Mouse (Mus musculus) embryonic facial prominence, embryonic 13.5 days (tissue): ENCODE data around the gene Gm45062. TPM values are rescaled to one million over a fixed set of nuclear protein-coding genes. Genes with fewer than 3 reads are reported as not detected.

Source experiments
- ATAC-seq: fragments of 200-750 bp; cut with Nextera tagmentation; 2 replicates; pipeline ENCODE4 v1.8.0; 2017; ENCODE audit warnings: low read depth; ENCODE audit not compliant: insufficient number of reproducible peaks, insufficient read depth, low FRiP score, low TSS enrichment
- H3K27ac ChIP-seq: fragments of 300-500 bp; sonication (generic); 2 replicates; pipeline ENCODE4 v1.5.1; 2015; ENCODE audit warnings: moderate library complexity, mild to moderate bottlenecking, inconsistent platforms
- H3K27me3 ChIP-seq: fragments of 300-500 bp; sonication (generic); 2 replicates; pipeline ENCODE4 v1.6.1; 2015; ENCODE audit warnings: mild to moderate bottlenecking, inconsistent platforms
- H3K36me3 ChIP-seq: fragments of 300-500 bp; sonication (generic); 2 replicates; pipeline ENCODE4 v1.6.1; 2015; ENCODE audit warnings: mild to moderate bottlenecking, inconsistent platforms
- H3K4me1 ChIP-seq: fragments of 300-500 bp; sonication (generic); 2 replicates; pipeline ENCODE4 v1.6.1; 2015; ENCODE audit warnings: inconsistent platforms
- H3K4me2 ChIP-seq: fragments of 300-500 bp; sonication (generic); 2 replicates; pipeline ENCODE4 v1.6.1; 2015; ENCODE audit warnings: moderate library complexity, mild to moderate bottlenecking, inconsistent platforms
- H3K4me3 ChIP-seq: fragments of 300-500 bp; sonication (generic); 2 replicates; pipeline ENCODE4 v1.5.1; 2015; ENCODE audit warnings: mild to moderate bottlenecking, inconsistent platforms
- H3K9ac ChIP-seq: fragments of 300-500 bp; sonication (generic); 2 replicates; pipeline ENCODE4 v1.6.1; 2015; ENCODE audit warnings: mild to moderate bottlenecking, inconsistent platforms
- H3K9me3 ChIP-seq: fragments of 300-500 bp; sonication (generic); 2 replicates; pipeline ENCODE4 v1.6.1; 2016; ENCODE audit warnings: inconsistent platforms
- WGBS: fragments of 180-500 bp; shearing (Covaris S2); methylation state at CpG from one replicate; pipeline ENCODE4 v1.1.7; 2015; ENCODE audit warnings: mixed read lengths; 5-methylcytosine and 5-hydroxymethylcytosine counted together
- polyA plus RNA-seq: library from polyadenylated mRNA; unstranded; fragments of >200 nt; fragmentation: Nextera tagmentation; extraction: Ambion mirVana; gene quantifications from 2 replicates; pipeline ENCODE4 v1.2.1, GENCODE M21; 2015

The Gm45062 gene
- polyA plus RNA-seq, 1 experiment from 2014 or later: 10.0 TPM

DNA sequence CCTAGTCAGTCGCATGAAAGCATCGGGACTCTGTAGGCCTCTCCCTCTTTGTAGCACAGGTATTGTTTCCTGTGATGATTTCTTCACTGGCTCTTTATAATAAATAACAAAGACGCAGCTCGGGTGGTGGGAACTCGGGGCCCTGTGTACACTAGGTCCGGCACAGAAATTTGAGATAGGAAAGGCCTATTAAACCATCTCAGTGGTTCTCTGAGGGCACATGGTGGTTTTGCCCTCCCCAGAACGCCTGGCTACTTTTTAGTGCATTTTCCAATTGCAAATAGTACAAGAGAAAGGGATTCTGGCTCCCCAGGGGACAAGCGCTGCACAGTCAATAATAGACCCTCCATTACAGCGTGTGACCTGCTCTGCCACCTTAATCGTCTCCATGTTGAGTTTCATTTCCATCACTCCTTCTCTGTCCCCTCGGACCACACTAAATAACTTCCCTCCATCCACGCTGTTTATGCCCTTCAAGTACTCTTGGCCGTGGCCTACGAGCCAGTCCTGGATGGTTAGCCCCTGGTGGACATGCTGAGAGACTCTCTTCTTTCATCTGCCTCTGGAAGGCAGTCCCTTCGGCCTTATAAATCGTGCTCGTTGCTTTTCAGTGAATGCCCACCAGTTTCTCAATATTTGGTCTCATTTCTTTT is 227.3 kb downstream of the Gm45062 start:
- WGBS: 84% methylated on average over 17 of the region's 17 CpGs
- ATAC-seq: no peak
- no peaks in the 10 kb centered on the region for H3K9me3 ChIP-seq
- H3K36me3 ChIP-seq: no peaks in the 10 kb centered on the region
- no peak overlapping the region for H3K9ac ChIP-seq
- no peak overlapping the region for H3K4me3 ChIP-seq
- H3K27me3 ChIP-seq: no peaks in the 10 kb centered on the region
- H3K4me1 ChIP-seq: no peaks in the 10 kb centered on the region
- H3K27ac ChIP-seq: no peak overlapping the region
- H3K4me2 ChIP-seq: no peak overlapping the region

- Histone ChIP-seq H3K9me3 (no peaks in the 10 kb centered on the region), H3K27me3 (no peaks in the 10 kb centered on the region), H3K27ac (no peak overlapping the region), H3K4me1 (no peaks in the 10 kb centered on the region), H3K4me3 (no peak overlapping the region), H3K4me2 (no peak overlapping the region), H3K9ac (no peak overlapping the region), H3K36me3 (no peaks in the 10 kb centered on the region)
- WGBS: 71% methylated on average over 20 of the region's 20 CpGs
- ATAC-seq: no peak
Measured at GRCm38 (mm10) chr6:8487044-8487853, 228.0 kb downstream of the Gm45062 start.

GRCm38 (mm10) chr6:8488249-8488648 is 229.0 kb downstream of the Gm45062 start:
- no peaks in the 10 kb centered on the region for H3K9me3 ChIP-seq
- H3K27ac ChIP-seq: no peak overlapping the region
- WGBS: 70% methylated on average over 5 of the region's 5 CpGs
- H3K27me3 ChIP-seq: no peaks in the 10 kb centered on the region
- no peak overlapping the region for H3K9ac ChIP-seq
- H3K4me1 ChIP-seq: no peaks in the 10 kb centered on the region
- H3K36me3 ChIP-seq: no peaks in the 10 kb centered on the region
- ATAC-seq: no peak
- no peak overlapping the region for H3K4me3 ChIP-seq
- H3K4me2 ChIP-seq: no peak overlapping the region

GRCm38 (mm10) chr6:8489266-8489665 is 230.0 kb downstream of the Gm45062 start:
- no peak overlapping the region for H3K4me3 ChIP-seq
- no peaks in the 10 kb centered on the region for H3K4me1 ChIP-seq
- no peaks in the 10 kb centered on the region for H3K9me3 ChIP-seq
- no peaks in the 10 kb centered on the region for H3K36me3 ChIP-seq
- no peak overlapping the region for H3K4me2 ChIP-seq
- ATAC-seq: no peak
- no peak overlapping the region for H3K27ac ChIP-seq
- H3K9ac ChIP-seq: no peak overlapping the region
- H3K27me3 ChIP-seq: no peaks in the 10 kb centered on the region
- WGBS: 70% methylated on average over 7 of the region's 7 CpGs

- no peak for ATAC-seq
- Histone ChIP-seq H3K4me2 (no peak overlapping the region), H3K36me3 (no peaks in the 10 kb centered on the region), H3K27me3 (no peaks in the 10 kb centered on the region), H3K9me3 (no peaks in the 10 kb centered on the region), H3K27ac (no peak overlapping the region), H3K4me1 (no peaks in the 10 kb centered on the region), H3K4me3 (no peak overlapping the region), H3K9ac (no peak overlapping the region)
- 80% methylated on average over 1 of the region's 1 CpGs for WGBS
Measured at GRCm38 (mm10) chr6:8489938-8490585, 230.8 kb downstream of the Gm45062 start.

DNA sequence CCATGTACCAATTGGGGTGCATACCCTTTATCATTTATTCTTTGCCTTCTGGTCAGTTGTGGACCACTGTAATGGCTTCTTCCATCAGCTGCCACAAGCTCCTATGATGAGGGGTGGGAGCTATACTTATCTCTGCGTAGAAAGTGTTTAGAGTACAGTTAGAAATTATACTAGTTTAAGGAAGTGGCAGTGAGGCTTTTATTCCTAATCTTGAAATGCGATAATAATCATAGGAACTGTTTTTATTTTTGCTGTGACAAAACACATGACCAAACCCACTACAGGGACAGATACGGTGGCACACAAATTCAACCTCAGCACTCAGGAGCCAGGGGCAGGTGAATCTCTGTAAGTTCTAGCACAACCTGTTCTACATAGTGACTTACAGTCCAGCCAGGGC is 233.0 kb downstream of the Gm45062 start:
- Histone ChIP-seq H3K9ac (no peak overlapping the region), H3K9me3 (no peaks in the 10 kb centered on the region), H3K4me1 (no peaks in the 10 kb centered on the region), H3K27me3 (no peaks in the 10 kb centered on the region), H3K27ac (no peak overlapping the region), H3K36me3 (no peaks in the 10 kb centered on the region), H3K4me2 (no peak overlapping the region), H3K4me3 (no peak overlapping the region)
- 93% methylated on average over 3 of the region's 3 CpGs for WGBS
- no peak for ATAC-seq

- ATAC-seq: no peak
- H3K4me1 ChIP-seq: 0 out of 2 replicates have a peak, but pooled peaks cover 3% of the 10 kb centered on the region
- WGBS: 80% methylated on average over 5 of the region's 5 CpGs
- H3K27me3 ChIP-seq: no peaks in the 10 kb centered on the region
- no peak overlapping the region for H3K9ac ChIP-seq
- no peak overlapping the region for H3K4me2 ChIP-seq
- H3K36me3 ChIP-seq: no peaks in the 10 kb centered on the region
- no peak overlapping the region for H3K4me3 ChIP-seq
- no peak overlapping the region for H3K27ac ChIP-seq
- H3K9me3 ChIP-seq: no peaks in the 10 kb centered on the region
Measured at GRCm38 (mm10) chr6:8495109-8495826, 236.0 kb downstream of the Gm45062 start.

GRCm38 (mm10) chr6:8495827-8496222 is 236.6 kb downstream of the Gm45062 start:
- H3K9ac ChIP-seq: no peak overlapping the region
- 0 out of 2 replicates have a peak, but pooled peaks cover 3% of the 10 kb centered on the region for H3K4me1 ChIP-seq
- ATAC-seq: no peak
- no peak overlapping the region for H3K4me3 ChIP-seq
- no peak overlapping the region for H3K27ac ChIP-seq
- no peak overlapping the region for H3K4me2 ChIP-seq
- 79% methylated on average over 4 of the region's 4 CpGs for WGBS
- H3K27me3 ChIP-seq: no peaks in the 10 kb centered on the region
- no peaks in the 10 kb centered on the region for H3K36me3 ChIP-seq
- H3K9me3 ChIP-seq: no peaks in the 10 kb centered on the region

DNA sequence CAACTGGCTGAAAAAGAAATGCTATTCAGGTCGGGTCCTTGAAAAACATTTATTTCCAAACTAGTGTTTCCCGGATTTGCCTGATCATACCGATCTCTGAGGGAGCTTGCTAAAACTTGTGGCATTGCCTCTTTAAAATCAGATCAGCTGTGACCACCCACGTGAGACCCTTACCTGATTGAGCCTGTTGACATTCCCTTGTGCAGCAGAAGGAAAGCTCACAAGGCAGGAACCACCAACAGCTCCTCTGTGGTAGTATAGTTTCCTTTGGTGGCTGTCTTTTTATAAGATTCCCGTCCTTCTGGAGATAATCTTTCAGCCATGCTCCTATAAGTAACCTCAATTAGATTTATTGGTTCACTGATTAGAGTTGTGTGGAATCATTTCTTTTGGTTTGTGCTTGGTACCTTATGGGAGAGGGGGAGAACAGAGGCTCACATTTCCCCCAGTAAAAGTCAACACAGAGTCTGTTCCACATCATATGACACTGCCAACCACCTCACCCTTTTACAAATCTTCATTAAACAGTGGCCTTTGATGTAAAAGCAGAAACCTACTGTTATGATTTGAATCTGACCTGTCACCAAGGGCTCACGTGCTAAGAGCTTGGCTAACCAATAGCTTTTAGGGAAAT is 238.1 kb downstream of the Gm45062 start:
- Histone ChIP-seq H3K9me3 (no peaks in the 10 kb centered on the region), H3K27ac (no peak overlapping the region), H3K27me3 (no peaks in the 10 kb centered on the region), H3K4me3 (no peak overlapping the region), H3K36me3 (no peaks in the 10 kb centered on the region), H3K4me2 (no peak overlapping the region), H3K4me1 (0 out of 2 replicates have a peak, but pooled peaks cover 3% of the 10 kb centered on the region), H3K9ac (no peak overlapping the region)
- WGBS: 55% methylated on average over 6 of the region's 6 CpGs
- ATAC-seq: no peak

GRCm38 (mm10) chr6:8497868-8498257 is 238.6 kb downstream of the Gm45062 start:
- Histone ChIP-seq H3K4me1 (0 out of 2 replicates have a peak, but pooled peaks cover 3% of the 10 kb centered on the region), H3K4me2 (no peak overlapping the region), H3K9me3 (no peaks in the 10 kb centered on the region), H3K36me3 (no peaks in the 10 kb centered on the region), H3K27me3 (no peaks in the 10 kb centered on the region), H3K27ac (no peak overlapping the region), H3K9ac (no peak overlapping the region), H3K4me3 (no peak overlapping the region)
- ATAC-seq: no peak
- 36% methylated on average over 6 of the region's 6 CpGs for WGBS

- WGBS: 79% methylated on average over 3 of the region's 3 CpGs
- Histone ChIP-seq H3K4me1 (0 out of 2 replicates have a peak, but pooled peaks cover 3% of the 10 kb centered on the region), H3K9ac (no peak overlapping the region), H3K4me3 (no peak overlapping the region), H3K9me3 (no peaks in the 10 kb centered on the region), H3K4me2 (no peak overlapping the region), H3K27ac (no peak overlapping the region), H3K36me3 (no peaks in the 10 kb centered on the region), H3K27me3 (no peaks in the 10 kb centered on the region)
- ATAC-seq: no peak
Measured at GRCm38 (mm10) chr6:8498961-8499360, 239.7 kb downstream of the Gm45062 start.
